Mouse (Mus musculus): ENCODE data around the gene Snrnp25. TPM values are rescaled to one million over a fixed set of nuclear protein-coding genes. Genes with fewer than 3 reads are reported as not detected.

The Snrnp25 gene
- polyA plus RNA-seq, 1 experiment = 32.3 TPM

DNA sequence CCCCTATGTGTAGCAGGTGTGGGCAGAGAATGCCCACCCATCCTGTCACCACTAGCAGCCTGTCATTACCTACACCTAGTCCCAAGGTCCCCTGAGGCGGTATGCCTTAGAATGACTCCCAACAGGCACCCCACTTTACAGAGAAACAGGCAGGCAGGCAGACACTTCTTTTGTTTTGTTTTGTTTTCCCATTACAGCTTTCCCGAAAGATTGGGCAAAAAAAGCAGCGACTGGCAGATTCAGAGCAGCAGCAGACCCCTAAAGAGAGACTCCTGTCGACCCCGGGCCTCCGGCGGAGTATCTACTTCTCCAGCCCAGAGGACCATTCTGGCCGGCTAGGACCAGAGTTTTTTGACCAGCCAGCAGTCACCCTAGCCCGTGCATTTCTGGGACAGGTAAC, 22.3 kb downstream of the Snrnp25 start:
- no peaks in the 10 kb centered on the region for H3K27me3 ChIP-seq (ENCODE audit: control insufficient read depth, insufficient read depth, low read length, poor library complexity, severe bottlenecking)
- H3K4me1 ChIP-seq (ENCODE audit: control insufficient read depth, insufficient read depth, low read length) = peaks cover 13% of the 10 kb centered on the region
- no peak overlapping the region for H3K27ac ChIP-seq (ENCODE audit: insufficient read depth, low read length)
- TF ChIP-seq CTCF (IDR thresholded peaks at IDR 0.05; ENCODE audit: low read depth, low read length) (no peak), EP300 (IDR thresholded peaks at IDR 0.05; ENCODE audit: insufficient read depth, low read depth, low read length) (no peak), POLR2A (IDR thresholded peaks at IDR 0.05; ENCODE audit: insufficient read depth, low read length) (no peak)
- peaks cover 12% of the 10 kb centered on the region for H3K36me3 ChIP-seq (ENCODE audit: control insufficient read depth, insufficient read depth, low read length, poor library complexity, severe bottlenecking)
- no peaks in the 10 kb centered on the region for H3K9me3 ChIP-seq (replicated peaks; ENCODE audit: control insufficient read depth, insufficient read depth, low read length, poor library complexity, severe bottlenecking)
- no peak overlapping the region for H3K4me3 ChIP-seq (ENCODE audit: low read depth, low read length)
- H3K9ac ChIP-seq (ENCODE audit: low read depth, poor library complexity, severe bottlenecking) = no peak overlapping the region

DNA sequence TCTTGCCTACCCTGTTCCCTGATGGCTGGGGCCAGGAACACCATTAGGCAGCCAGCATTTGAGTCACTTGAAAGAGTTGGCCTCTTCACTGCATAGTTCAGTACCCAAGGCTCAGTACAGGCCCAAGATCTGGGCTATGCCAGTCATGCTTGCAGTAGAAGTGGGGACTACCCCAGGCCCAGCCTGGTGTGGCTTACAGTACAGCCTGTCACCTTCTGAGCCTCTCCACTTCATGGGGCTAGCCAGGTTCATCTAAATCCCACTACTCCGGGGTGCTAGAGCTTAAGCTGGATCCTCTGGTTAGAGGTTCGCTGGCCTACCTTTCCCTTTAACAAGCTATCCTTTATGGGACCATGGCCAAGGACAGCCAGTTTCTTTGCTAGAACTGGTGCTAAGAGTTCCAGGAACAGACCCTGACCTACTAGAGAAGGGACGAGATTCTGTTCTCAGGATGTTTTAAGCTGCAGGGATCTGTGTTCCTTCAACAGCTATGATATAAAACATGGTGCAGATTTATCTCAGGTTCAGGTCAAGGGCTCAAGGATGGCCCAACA, 23.2 kb downstream of the Snrnp25 start:
- Histone ChIP-seq H3K36me3 (ENCODE audit: control insufficient read depth, insufficient read depth, low read length, poor library complexity, severe bottlenecking) (peaks cover 12% of the 10 kb centered on the region), H3K9me3 (replicated peaks; ENCODE audit: control insufficient read depth, insufficient read depth, low read length, poor library complexity, severe bottlenecking) (no peaks in the 10 kb centered on the region), H3K27ac (ENCODE audit: insufficient read depth, low read length) (no peak overlapping the region), H3K4me1 (ENCODE audit: control insufficient read depth, insufficient read depth, low read length) (peaks cover 10% of the 10 kb centered on the region), H3K9ac (ENCODE audit: low read depth, poor library complexity, severe bottlenecking) (no peak overlapping the region), H3K4me3 (ENCODE audit: low read depth, low read length) (no peak overlapping the region), H3K27me3 (ENCODE audit: control insufficient read depth, insufficient read depth, low read length, poor library complexity, severe bottlenecking) (no peaks in the 10 kb centered on the region)
- TF ChIP-seq EP300 (IDR thresholded peaks at IDR 0.05; ENCODE audit: insufficient read depth, low read depth, low read length) (no peak), POLR2A (IDR thresholded peaks at IDR 0.05; ENCODE audit: insufficient read depth, low read length) (no peak), CTCF (IDR thresholded peaks at IDR 0.05; ENCODE audit: low read depth, low read length) (no peak)

DNA sequence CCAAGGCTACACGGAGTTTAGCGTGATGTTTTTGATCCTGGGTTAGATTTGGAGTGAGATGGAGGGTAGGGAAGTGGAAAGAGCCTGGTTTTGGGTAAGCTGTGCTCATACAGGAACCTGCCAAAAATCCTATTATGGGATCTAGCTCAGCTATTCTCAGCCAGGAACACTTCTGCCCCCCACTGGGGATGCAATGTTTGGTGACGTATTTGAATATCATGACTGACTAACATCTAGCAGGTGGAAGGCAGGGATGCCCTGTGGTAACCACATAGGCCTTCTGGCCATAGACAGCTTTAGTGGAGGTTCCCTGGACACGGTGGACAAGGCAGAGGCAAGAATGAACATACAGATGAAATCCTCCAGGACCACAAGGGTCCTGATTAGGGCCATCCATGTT, 25.0 kb downstream of the Snrnp25 start:
- no peaks in the 10 kb centered on the region for H3K27me3 ChIP-seq (ENCODE audit: control insufficient read depth, insufficient read depth, low read length, poor library complexity, severe bottlenecking)
- H3K9me3 ChIP-seq (replicated peaks; ENCODE audit: control insufficient read depth, insufficient read depth, low read length, poor library complexity, severe bottlenecking) = no peaks in the 10 kb centered on the region
- H3K4me1 ChIP-seq (ENCODE audit: control insufficient read depth, insufficient read depth, low read length) = peaks cover 5% of the 10 kb centered on the region
- H3K36me3 ChIP-seq (ENCODE audit: control insufficient read depth, insufficient read depth, low read length, poor library complexity, severe bottlenecking) = peaks cover 12% of the 10 kb centered on the region
- TF ChIP-seq CTCF (IDR thresholded peaks at IDR 0.05; ENCODE audit: low read depth, low read length) (no peak), EP300 (IDR thresholded peaks at IDR 0.05; ENCODE audit: insufficient read depth, low read depth, low read length) (no peak), POLR2A (IDR thresholded peaks at IDR 0.05; ENCODE audit: insufficient read depth, low read length) (no peak)
- H3K27ac ChIP-seq (ENCODE audit: insufficient read depth, low read length) = no peak overlapping the region
- no peak overlapping the region for H3K4me3 ChIP-seq (ENCODE audit: low read depth, low read length)
- no peak overlapping the region for H3K9ac ChIP-seq (ENCODE audit: low read depth, poor library complexity, severe bottlenecking)

DNA sequence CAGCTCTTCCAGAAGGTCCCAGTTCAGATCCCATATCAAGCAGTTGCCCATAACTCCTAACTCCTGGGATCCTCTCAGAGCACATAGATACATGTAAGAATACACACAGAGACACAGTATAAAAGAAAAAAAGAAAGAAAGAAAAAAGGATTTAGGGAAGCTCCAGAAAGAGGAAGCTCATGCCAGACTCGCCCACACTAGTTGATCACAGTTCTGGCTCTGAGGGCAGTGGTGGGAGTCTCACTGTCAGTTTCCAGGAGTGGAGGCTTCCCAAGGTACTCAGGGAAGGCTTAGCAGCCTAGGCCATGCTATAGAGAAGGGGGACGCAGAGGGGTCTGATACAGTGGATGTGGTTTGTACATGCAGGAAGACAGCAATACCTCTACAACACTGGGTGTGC, 25.9 kb downstream of the Snrnp25 start:
- Histone ChIP-seq H3K36me3 (ENCODE audit: control insufficient read depth, insufficient read depth, low read length, poor library complexity, severe bottlenecking) (peaks cover 12% of the 10 kb centered on the region), H3K9ac (ENCODE audit: low read depth, poor library complexity, severe bottlenecking) (no peak overlapping the region), H3K4me1 (ENCODE audit: control insufficient read depth, insufficient read depth, low read length) (no peaks in the 10 kb centered on the region), H3K27ac (ENCODE audit: insufficient read depth, low read length) (no peak overlapping the region), H3K9me3 (replicated peaks; ENCODE audit: control insufficient read depth, insufficient read depth, low read length, poor library complexity, severe bottlenecking) (no peaks in the 10 kb centered on the region), H3K27me3 (ENCODE audit: control insufficient read depth, insufficient read depth, low read length, poor library complexity, severe bottlenecking) (no peaks in the 10 kb centered on the region), H3K4me3 (ENCODE audit: low read depth, low read length) (no peak overlapping the region)
- no peak for TF ChIP-seq POLR2A (IDR thresholded peaks at IDR 0.05; ENCODE audit: insufficient read depth, low read length)
- TF ChIP-seq EP300 (IDR thresholded peaks at IDR 0.05; ENCODE audit: insufficient read depth, low read depth, low read length) = no peak
- no peak for TF ChIP-seq CTCF (IDR thresholded peaks at IDR 0.05; ENCODE audit: low read depth, low read length)

DNA sequence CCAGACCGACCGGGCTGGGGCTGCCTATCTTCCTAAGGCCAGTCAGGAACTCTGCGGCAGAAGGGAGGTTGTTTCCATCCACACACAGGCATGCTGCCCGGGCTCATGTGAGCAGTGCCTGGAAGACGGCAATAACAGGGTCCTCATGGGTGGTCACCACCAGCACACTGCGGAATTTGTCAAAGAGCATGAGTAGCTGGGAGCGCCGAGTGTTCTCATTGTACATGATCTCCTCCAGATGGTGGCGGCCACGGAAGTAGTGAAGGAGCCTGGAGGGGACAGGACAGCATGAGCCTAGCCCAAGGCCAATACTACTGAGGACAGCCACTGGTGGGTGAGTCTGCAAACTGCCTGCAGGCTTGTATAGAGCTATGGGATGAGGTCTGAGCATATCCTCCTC, 27.6 kb downstream of the Snrnp25 start:
- H3K27ac ChIP-seq (ENCODE audit: insufficient read depth, low read length) = no peak overlapping the region
- no peaks in the 10 kb centered on the region for H3K27me3 ChIP-seq (ENCODE audit: control insufficient read depth, insufficient read depth, low read length, poor library complexity, severe bottlenecking)
- no peaks in the 10 kb centered on the region for H3K9me3 ChIP-seq (replicated peaks; ENCODE audit: control insufficient read depth, insufficient read depth, low read length, poor library complexity, severe bottlenecking)
- no peaks in the 10 kb centered on the region for H3K4me1 ChIP-seq (ENCODE audit: control insufficient read depth, insufficient read depth, low read length)
- peaks cover 12% of the 10 kb centered on the region for H3K36me3 ChIP-seq (ENCODE audit: control insufficient read depth, insufficient read depth, low read length, poor library complexity, severe bottlenecking)
- no peak for TF ChIP-seq CTCF (IDR thresholded peaks at IDR 0.05; ENCODE audit: low read depth, low read length)
- no peak for TF ChIP-seq EP300 (IDR thresholded peaks at IDR 0.05; ENCODE audit: insufficient read depth, low read depth, low read length)
- TF ChIP-seq POLR2A (IDR thresholded peaks at IDR 0.05; ENCODE audit: insufficient read depth, low read length) = no peak
- no peak overlapping the region for H3K9ac ChIP-seq (ENCODE audit: low read depth, poor library complexity, severe bottlenecking)
- H3K4me3 ChIP-seq (ENCODE audit: low read depth, low read length) = no peak overlapping the region

DNA sequence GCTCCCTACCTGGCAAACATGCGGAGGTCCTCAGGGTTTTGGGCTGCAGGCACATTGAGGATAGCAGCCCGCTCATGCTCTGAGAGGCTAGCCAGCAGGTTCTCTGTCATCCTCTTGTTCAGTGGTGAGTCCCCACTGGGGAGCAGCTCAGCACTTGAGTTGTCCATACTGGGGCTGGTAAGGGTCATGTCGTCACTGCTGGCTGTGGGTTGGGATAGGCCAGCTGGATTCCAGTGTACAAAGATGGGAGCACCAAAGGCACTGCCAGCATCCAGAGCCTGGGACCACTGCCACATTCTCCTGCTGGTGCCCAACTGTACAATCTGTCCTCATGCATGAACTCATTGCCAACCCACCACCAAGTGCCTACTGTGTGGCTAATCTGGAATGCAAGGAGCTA, 28.7 kb downstream of the Snrnp25 start:
- Histone ChIP-seq H3K27ac (ENCODE audit: insufficient read depth, low read length) (no peak overlapping the region), H3K9ac (ENCODE audit: low read depth, poor library complexity, severe bottlenecking) (no peak overlapping the region), H3K4me1 (ENCODE audit: control insufficient read depth, insufficient read depth, low read length) (no peaks in the 10 kb centered on the region), H3K4me3 (ENCODE audit: low read depth, low read length) (no peak overlapping the region), H3K9me3 (replicated peaks; ENCODE audit: control insufficient read depth, insufficient read depth, low read length, poor library complexity, severe bottlenecking) (no peaks in the 10 kb centered on the region), H3K27me3 (ENCODE audit: control insufficient read depth, insufficient read depth, low read length, poor library complexity, severe bottlenecking) (no peaks in the 10 kb centered on the region), H3K36me3 (ENCODE audit: control insufficient read depth, insufficient read depth, low read length, poor library complexity, severe bottlenecking) (peaks cover 12% of the 10 kb centered on the region)
- TF ChIP-seq POLR2A (IDR thresholded peaks at IDR 0.05; ENCODE audit: insufficient read depth, low read length) = no peak
- no peak for TF ChIP-seq EP300 (IDR thresholded peaks at IDR 0.05; ENCODE audit: insufficient read depth, low read depth, low read length)
- no peak for TF ChIP-seq CTCF (IDR thresholded peaks at IDR 0.05; ENCODE audit: low read depth, low read length)

Data from ES-Bruce4 (cell line).